Mouse (Mus musculus): ENCODE data around the gene Mia2. TPM values are rescaled to one million over a fixed set of nuclear protein-coding genes. Genes with fewer than 3 reads are reported as not detected.

Gene Mia2
- polyA plus RNA-seq, 1 experiment: 56.4 TPM

DNA sequence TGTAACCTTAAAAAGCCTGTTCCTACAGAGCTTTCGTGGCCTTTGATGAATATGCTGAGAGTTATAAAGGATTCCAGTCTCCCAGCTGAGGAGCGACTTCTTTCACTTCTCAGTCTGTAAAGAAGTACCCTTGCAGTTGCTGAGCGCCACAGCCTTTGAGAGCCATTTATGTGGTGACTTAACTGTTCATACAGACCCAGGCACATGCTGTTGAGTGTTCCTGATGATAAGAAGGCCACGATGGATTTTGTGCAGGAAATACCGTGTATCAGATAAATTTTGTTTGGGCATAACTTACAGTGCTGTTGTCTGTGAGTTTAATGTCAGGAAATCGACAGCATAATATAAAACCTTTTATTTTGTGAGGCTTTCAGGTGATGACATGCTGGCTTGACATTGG lies 68.9 kb downstream of the Mia2 start:
- no peak for DNase-seq (ENCODE audit: low read depth)

DNA sequence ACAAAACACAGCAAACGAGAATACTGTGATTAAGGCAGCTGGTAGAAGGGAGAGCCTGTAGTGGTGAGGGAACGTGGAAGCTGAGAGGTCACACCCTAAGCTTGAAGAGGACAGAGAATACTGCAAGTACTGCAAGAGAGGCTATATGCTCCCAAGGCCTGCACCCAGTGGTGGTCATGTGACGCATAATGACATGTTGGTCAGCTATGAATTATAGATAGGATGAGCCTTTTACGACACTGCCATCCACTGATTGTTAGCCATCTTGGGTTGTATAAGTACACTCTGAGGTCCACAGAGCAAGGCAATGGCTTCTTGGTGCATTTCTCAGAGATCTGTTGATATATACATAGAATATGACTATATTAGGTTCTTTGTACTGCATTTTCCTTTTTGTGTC lies 71.0 kb downstream of the Mia2 start:
- no peak for DNase-seq (ENCODE audit: low read depth)

DNA sequence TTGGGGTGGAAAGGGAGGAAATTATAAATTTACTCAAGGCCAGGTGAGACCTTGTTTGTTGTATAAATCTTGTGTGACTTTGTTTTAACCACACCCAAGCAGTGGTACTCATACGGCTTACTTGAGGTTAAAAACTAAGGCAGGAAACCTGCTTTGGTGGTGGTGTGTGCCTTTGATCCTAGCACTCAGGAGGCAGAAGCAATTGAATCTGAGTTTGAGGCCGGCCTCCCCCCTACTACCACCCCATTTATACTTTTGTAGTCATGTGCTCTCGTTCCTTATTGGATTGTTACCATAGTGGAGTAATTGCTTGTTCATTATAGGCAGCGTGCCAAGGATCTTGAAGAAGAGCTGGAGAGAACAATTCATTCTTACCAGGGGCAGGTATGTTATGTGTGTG lies 74.3 kb downstream of the Mia2 start:
- DNase-seq (ENCODE audit: low read depth): no peak

DNA sequence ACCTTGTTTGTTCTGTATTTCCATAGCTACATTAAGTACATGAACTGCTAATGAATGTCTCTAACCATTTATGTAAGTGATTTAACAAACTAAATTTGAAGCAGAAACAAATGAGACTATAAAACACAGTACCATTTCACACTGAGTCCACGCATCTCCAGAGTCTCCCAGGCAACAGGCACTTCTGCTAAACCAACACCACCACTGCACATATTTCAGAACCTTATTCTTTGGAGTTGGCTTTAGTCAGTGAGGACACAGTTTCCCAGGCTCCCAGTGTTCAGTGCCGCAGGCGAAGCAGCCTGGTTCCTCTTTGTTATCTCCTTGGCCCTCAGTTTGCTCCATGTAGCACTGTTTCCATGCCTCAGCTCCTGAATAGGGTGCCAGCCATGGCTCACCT lies 82.2 kb downstream of the Mia2 start:
- DNase-seq (ENCODE audit: low read depth): no peak

DNA sequence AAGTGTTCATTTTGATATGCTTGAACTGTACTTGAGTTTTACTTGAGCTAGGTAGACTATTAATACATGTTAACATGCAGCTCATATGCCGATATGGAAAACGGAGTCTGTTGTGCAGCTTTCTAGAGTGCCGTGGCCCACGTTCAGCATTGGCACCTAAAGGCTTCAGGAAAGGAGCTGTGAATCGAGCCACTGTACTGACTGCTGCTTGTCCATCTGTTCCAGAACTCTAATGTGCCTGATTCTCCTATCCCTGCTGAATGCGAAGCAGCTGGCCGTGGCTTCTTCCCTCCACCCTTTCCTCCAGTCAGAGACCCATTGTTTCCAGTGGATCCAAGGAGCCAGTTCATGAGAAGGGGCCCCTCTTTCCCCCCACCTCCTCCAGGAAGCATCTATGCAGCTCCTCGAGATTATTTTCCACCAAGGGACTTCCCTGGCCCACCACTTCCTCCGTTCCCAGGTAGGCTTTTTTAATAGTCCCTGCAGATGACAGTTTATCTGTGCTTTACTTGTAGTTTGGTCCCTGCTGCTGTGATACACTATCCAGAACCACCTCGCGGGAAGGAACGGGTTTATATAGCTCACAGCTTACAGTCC lies 92.6 kb downstream of the Mia2 start:
- no peak for DNase-seq (ENCODE audit: low read depth)

DNA sequence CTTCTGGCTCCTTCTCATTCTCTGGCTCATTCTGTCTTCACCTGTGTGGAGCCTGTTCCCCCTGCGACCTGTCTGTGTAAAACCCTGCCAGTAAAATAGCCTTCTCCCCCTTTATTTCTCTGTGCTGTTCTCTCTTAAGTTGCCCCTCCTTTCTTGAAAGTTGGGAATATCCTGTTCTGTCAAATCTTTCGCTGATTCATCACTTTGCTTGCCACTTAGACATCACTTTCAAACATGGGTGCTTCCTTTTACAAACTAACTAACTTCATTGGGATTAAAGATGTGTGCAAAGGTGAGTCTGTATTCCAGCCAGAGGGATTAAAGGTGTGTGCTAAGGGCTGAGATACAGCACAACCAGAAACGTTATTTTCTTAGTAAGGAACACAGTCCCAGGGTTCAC lies 98.0 kb downstream of the Mia2 start:
- DNase-seq (ENCODE audit: low read depth): no peak

DNA sequence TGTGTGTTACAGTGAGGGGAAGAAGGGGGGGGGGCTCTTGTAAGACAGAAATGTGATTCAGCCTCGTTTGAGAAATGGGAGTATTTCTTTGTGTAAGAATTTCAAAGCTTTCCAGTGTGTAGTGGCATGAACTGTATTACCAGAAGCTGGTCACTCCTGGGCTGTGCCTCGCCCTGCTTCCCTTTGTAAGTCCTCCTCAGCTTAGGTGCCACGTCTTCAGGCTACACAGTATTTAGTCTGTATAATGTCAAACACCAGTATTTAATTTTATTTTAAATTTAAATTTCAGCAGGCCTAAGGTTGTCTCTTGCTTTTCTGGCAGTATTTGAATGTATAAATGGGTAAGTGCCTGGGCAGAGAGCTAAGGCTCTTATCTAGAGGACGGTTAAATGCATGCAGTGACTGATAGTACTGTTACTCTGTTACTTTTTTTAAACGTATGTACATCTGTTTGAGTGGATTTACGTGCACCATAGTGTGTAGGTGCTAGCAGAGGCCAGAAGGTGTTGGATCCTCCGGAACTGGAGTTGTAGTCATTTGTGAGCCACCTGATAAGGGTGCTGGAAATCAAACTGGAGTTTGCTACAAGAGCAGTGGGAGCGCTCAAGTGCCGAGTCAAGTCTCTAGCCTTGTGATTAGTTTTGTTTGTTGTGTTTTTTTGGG lies 98.9 kb downstream of the Mia2 start:
- no peak for DNase-seq (ENCODE audit: low read depth)

DNA sequence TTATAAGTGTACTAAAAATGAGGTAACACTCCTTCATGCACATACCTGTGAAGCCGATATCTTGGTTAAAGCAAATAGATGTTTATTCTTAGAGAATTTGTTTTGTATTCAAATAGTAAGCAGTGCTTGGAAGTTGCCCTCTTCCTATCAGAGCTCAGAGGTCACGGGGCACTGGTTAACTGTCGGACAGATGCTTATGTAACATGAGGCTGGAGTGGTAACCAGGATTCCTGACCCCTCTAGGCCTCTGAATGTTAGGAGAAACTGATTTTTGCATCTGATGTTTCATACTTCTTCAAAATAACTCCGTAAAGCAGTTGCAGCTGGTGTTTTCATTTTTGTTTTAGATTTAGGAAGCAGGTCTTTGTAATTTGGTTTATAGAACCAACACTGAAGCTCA lies 99.5 kb downstream of the Mia2 start:
- DNase-seq (ENCODE audit: low read depth): no peak

DNA sequence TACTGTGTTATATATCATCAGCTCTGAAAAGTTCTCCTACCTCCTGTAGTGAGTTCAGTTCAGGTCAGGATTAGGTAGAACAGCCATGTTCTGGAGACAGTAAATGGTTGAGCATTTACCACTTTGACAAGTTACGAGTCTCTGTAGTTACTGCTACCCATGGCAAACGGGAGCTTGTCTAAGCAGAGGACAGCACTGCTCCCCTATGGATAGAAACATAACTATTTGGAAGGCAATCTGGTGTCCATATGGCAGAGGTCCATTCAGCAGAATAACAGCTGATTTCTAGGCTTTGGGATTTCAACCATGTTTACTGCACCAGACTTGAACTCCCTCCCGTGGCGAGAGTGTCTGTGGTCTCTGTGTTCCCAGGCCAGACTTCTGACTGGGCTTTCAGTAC lies 100.3 kb downstream of the Mia2 start:
- DNase-seq (ENCODE audit: low read depth): no peak

DNA sequence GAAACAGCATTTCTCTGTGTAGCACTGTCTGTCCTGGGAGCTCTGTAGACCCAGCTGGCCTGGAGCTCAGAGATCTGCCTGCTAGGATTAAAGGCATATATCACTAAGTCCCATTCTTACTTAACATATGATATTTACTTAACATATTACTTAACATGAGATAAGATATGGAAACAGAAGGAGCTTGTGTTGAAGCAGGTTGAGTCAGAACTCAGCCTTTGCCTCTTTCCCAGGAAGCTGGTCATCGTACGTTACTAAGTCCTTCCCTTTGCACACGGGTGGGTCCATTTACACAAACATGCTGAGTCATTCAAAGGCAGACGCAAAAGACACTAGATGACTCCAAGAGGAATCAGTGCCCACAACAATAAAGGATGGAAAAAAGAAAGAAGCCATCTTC lies 103.2 kb downstream of the Mia2 start:
- no peak for DNase-seq (ENCODE audit: low read depth)

DNA sequence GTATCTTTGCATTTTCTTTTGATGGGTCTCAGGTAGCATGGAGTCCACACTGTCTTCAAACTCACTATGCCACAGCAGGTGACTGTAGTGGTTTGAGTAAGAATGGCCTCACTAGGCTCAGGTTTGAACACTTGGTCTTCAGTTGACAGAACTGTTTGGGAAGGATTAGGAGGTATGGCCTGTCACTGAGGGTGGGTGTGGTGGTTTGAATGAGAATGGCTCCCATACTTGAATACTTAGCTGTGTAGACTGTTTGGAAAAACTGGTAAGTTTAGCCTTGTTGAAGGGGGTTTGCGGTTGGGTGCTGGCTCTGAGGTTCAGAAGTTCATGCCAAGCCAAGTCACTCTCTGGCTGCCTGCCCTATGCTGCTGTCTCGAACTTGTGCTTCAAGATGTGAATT lies 103.8 kb downstream of the Mia2 start:
- DNase-seq (ENCODE audit: low read depth): no peak

DNA sequence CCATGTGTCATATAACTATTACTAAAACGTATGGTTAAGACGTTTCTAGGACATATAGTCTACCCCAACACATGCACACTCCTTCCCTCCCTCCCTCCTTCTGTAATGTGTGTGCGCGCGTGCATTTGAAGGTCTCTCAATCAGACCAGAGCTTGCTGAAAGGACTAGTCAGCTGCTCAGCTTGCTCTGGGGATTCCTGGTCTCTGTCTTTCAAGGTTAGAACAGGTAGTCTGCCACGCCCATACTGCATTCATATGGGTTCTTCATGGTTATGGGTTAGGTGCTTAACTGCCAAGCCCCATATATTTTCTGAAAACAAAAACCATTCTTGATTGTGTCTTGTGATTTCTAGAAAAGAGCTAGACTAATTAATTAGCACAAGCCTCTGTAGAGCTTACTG lies 110.0 kb downstream of the Mia2 start:
- no peak for DNase-seq (ENCODE audit: low read depth)

DNA sequence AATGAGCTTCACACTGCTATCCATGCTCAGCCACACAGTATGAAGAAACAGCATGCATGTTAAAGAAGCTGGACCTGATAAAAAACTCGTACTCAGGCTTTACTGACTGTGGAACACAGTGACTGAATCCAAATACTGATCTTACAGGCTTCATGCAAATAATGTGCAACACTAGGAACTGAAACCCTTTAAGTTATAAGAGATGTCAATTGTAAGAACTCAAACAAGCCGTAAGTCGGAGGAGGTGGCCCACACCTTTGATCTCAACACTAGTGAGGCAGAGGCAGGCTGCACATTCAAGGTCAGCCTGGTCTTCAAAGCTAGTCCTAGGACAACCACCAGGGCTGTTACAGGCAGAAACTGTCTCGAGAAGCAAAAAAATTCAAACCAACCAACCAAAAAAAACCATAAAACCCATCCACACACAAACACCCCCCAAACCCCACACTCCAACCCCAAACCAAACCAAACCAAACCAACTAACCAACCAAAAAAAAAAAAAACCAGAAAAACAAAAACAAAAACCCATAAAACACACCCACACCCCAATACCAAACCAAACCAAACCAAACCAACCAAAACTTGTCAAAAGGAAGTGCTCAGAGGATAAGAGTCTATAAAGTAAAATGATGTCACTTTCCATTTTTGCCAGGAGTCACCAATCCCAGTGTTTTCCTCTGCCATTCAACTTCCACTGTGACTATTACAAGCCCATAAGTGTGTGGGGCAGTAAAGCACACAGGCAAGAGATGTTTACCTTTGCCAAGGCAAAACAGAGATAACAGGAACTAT lies 110.8 kb downstream of the Mia2 start:
- DNase-seq (ENCODE audit: low read depth): no peak

DNA sequence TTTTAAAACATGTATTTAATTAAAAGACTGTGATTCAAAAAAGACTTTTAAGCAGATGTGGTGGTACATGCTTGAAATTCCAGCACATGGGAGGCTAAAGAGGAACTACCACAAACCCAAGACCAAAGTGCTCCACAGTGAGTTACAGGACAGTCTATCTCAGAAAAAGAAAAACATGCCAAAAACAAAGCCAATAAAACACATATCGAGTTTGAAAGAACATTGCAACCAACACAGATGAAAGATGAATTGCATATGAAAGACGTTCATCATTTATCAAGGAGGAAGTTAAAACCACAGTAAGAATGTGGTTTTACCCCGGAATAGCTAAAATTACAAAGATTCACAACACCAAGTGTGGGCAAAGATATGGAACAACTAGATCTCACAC lies 111.4 kb downstream of the Mia2 start:
- no peak for DNase-seq (ENCODE audit: low read depth)

DNA sequence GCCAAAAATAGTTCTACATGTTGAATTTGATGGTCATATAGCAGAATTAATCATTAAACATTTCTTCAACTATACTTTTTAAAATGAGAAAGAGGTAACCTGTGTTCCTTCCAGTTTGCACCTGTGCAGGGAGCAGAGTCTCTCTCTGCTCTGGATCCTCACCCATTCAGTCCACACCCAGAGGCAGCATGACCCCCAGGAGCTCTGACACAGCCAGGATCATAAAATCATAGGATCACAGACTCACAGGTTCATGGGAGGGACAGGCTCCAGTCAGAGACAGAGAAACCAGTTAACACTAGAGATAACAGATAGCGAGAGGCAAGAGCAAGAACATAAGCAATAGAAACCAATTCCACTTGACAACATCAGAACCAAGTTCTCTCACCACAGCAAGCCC lies 112.2 kb downstream of the Mia2 start:
- DNase-seq (ENCODE audit: low read depth): no peak

DNA sequence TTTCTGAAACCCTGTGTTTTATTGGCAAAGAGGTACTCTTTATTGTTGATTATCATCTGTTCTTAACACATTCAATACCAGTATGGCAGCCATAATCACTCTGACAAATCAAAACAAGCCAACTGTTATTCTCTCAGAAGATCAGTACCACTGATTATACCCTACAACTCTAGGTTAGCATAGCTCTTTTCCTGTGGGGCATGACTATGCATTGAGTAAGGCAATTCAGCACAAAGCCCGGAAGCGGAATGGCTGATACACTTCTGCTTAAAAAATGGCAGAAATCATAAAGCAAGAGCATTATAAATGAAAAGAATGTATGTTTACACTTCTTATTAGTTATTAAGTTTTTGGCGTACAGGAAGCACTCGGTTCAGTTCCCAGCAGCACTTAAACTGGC lies 120.6 kb downstream of the Mia2 start:
- DNase-seq (ENCODE audit: low read depth): no peak

DNA sequence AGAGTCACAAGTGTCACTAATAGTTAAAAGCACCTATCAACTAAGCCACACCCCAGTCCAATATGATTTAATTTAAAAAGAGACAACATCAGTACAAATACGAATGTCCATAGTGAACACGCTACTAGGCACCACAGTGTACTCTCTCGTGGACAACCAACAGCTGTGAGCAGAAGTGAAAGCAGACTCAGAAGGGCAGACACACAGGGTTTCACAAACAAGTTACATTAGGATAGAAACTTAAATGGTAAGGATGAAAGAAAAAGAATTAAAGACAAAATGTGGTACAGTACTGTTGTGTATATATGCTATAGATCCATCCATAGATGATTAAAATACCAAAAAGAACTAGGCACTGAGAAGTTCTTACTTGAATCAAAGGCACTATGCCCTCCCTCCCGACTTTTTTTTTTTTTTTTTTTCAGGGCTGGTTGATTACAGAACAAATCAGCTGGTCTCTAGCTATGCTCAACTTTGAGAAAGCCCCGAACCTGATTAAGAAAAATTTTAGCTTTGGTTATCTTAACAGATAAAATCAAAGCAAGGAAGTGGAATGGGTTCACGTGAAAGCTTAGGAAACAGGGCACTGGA lies 121.2 kb downstream of the Mia2 start:
- DNase-seq (ENCODE audit: low read depth): no peak

DNA sequence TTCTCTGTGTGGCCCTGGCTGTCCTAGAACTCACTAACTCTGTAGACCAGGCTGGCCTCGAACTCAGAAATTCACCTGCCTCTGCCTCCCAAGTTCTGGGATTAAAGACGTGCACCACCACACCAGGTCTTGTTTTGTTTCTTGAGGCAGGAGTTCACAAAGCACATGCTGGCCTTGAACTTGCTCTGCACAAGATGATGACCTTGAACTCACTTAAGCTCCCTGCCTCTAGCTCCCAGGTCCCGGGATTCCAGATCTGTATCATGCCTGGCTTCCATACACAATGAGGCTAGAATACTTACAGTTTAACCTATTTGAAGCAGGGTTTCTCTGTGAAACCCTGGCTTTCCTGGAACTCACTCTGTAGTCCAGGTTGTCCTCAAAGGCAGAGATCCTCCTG lies 121.7 kb downstream of the Mia2 start:
- no peak for DNase-seq (ENCODE audit: low read depth)

DNA sequence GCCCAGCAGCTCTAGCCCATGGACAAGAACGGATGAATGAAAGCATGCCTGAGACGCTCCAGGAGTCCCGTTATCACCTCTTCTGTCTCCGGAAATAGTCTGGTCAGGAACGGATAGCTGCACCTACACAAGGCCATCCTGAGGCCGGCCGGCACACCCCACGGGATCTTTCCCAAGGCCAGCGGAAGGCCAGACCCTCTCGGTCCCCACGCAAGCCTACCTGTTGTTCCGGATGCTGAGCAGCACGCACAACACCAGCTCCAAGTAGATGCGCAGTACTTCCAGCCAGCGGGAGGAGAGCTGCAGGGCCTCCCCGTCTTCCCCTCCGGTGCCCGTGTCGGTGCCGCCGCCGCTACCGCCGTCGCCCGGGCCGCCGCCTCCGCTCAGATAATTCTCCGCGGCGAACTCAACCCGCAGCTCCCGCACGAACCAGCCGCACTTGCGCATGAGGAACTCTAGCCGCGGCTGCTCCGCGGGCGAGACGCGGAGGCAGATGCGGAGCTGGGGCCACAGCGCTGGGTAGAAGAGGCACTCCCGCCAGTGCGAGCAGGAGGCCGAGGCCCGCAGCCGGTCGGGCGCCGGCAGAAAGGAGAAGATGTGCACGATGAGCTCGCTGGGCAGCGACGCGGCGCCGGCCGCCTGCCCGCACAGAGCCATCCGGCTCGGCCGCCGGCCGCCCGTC lies 123.2 kb downstream of the Mia2 start:
- DNase-seq (ENCODE audit: low read depth): no peak

DNA sequence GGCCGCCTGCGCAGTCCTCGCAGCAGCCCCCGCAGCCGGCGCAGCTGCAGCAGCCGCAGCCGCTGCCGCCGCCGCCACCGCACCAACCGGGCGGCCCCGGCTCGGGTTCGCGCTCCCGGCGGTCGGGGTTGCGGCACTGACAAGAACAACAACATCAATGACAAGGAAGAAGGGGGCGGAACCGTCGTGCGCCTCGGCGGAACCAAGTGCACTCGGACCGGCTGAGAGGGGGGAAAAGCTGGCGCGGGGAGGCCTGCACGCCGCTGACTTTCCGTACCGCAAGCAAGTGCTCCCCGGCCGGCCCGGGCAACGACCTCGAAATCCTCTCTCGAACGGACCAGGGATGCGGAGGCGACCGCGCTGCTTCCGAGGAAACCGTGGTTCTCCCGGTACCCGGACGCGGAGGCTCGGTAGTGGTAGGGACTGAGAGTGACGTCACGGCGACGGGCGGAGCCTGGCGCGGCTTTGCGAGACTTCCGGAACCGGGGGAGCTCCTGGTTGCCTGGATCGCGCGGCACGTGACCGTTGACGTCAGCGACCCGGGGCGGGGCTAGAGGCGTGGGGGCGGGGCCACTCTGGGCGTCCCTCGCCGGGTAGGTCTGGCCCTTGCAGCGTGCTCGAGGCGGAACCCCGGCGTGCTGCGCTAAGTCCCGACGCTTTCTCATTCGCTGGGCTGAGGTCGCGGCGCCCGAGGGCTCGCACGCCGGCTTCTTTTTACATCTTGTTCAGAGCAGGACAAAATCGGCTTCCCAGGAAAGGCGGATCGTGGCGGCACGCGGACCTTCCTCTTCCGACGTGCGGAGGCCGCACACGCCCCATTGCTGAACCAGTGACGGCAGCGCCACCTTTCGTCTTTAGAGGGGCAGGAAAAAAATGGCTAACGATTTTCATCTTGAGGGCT lies 124.0 kb downstream of the Mia2 start, which contains the start of gene Fbxo33:
Gene Fbxo33, minus strand, starts transcription at position 401 of the 901 bp plus-strand sequence.
- peak; percentile 56 for DNase-seq (ENCODE audit: low read depth)

DNA sequence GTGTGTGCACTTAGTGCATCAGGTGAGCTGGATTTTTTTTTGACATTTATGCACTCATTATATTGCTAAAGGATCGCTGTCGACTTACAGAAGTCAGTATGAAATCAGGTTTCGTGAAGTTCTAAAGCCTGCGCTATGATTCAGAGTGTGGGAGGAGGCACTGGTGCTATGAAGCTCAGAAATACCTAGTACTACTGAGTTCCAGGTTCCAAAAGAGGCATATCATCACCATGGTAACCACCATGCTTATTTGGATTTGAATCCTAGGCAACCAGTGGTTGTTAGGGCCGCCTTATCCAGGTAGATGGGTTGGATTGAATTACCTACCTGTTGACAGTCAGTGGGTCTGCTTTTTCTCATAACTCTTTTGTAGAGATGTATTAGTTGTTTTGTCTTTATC lies 132.8 kb downstream of the Mia2 start:
- DNase-seq (ENCODE audit: low read depth): no peak
